Mouse (Mus musculus) forebrain, postnatal 0 days (tissue): ENCODE results near the gene Trpv4. TPM values are rescaled to one million over a fixed set of nuclear protein-coding genes. Genes with fewer than 3 reads are reported as not detected.

Experiments
- ATAC-seq: fragments of 200-750 bp; cut with Nextera tagmentation; 2 replicates; pipeline ENCODE4 v1.8.0; 2017; ENCODE audit warnings: mild to moderate bottlenecking, moderate library complexity
- DNase-seq: peaks from one replicate; pipeline ENCODE4 v3.0.0-alpha.2; 2015
- H3K27ac ChIP-seq: fragments of 300-500 bp; sonication (generic); 2 replicates; pipeline ENCODE4 v1.5.1; 2014; ENCODE audit warnings: low read depth, mild to moderate bottlenecking, antibody characterized with exemption, low read length, moderate library complexity, mixed read lengths
- H3K27me3 ChIP-seq: fragments of 300-500 bp; sonication (generic); 2 replicates; pipeline ENCODE4 v1.6.1; 2014; ENCODE audit warnings: mild to moderate bottlenecking, low read length, mixed read lengths; ENCODE audit not compliant: insufficient read depth
- H3K36me3 ChIP-seq: fragments of 300-500 bp; sonication (generic); 2 replicates; pipeline ENCODE4 v1.6.1; 2014; ENCODE audit warnings: mild to moderate bottlenecking, moderate library complexity; ENCODE audit not compliant: insufficient read depth
- H3K4me1 ChIP-seq: fragments of 300-500 bp; sonication (generic); 2 replicates; pipeline ENCODE4 v1.6.1; 2014; ENCODE audit warnings: antibody characterized with exemption; ENCODE audit not compliant: insufficient read depth
- H3K4me2 ChIP-seq: fragments of 300-500 bp; sonication (generic); 2 replicates; pipeline ENCODE4 v1.6.1; 2014; ENCODE audit warnings: low read depth, mild to moderate bottlenecking, moderate library complexity
- H3K4me3 ChIP-seq: fragments of 300-500 bp; sonication (generic); 2 replicates; pipeline ENCODE4 v1.5.1; 2014; ENCODE audit warnings: low read depth, low read length, mixed read lengths
- H3K9ac ChIP-seq: fragments of 300-500 bp; sonication (generic); 2 replicates; pipeline ENCODE4 v1.6.1; 2014; ENCODE audit warnings: mild to moderate bottlenecking
- H3K9me3 ChIP-seq: fragments of 300-500 bp; sonication (generic); 2 replicates; pipeline ENCODE4 v1.6.1; 2016; ENCODE audit warnings: low read length
- CTCF ChIP-seq: sonication (generic); IDR thresholded peaks from 2 replicates; pipeline ENCODE4 v1.5.1; 2016; ENCODE audit warnings: antibody characterized with exemption, control low read depth, low read depth
- WGBS: fragments of 180-500 bp; shearing (Covaris S2); extraction: QIAGEN DNeasy Blood & Tissue Kit; methylation state at CpG from one replicate; pipeline ENCODE4 v1.1.7; 2014; 5-methylcytosine and 5-hydroxymethylcytosine counted together
- polyA plus RNA-seq: library from polyadenylated mRNA; unstranded; fragments of >200 nt; fragmentation: Nextera tagmentation; extraction: Ambion mirVana; gene quantifications from 2 replicates; pipeline ENCODE4 v1.2.1, GENCODE M21; 2015
- total RNA-seq: library from RNA; depleted of rRNA; stranded (reverse); fragments of >200 nt; gene quantifications from 2 replicates; pipeline ENCODE4 v1.2.3, GENCODE M21; 2014

Gene Trpv4
- total and polyA plus RNA-seq, 2 experiments from 2014 or later: 0.81 to 2.4 TPM

DNA sequence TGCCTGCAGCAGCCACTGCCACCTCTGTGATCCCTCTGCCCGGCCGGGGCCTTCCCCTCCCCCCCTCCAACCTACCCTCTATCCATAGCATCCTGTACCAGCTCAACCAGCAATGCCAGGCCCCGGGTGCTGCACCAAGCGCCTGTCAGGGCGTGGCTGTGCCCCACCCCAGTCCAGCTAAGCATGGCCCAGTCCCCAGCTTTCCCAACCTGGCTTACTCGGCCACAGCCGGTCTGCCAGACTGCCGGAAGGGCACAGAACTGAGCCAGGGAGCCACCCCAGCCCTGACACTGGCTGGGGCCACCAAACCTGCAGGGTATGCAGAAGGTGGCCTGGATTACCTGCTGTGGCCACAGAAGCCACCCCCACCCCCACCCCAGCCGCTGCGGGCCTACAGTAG is 47.0 kb downstream of the Trpv4 start:
- Histone ChIP-seq H3K4me2 (no peak overlapping the region), H3K4me1 (peaks cover 10% of the 10 kb centered on the region), H3K27ac (no peak overlapping the region), H3K27me3 (peaks cover 8% of the 10 kb centered on the region; the same call in 1 of the 2 replicates), H3K9me3 (no peaks in the 10 kb centered on the region), H3K4me3 (no peak overlapping the region), H3K36me3 (no peaks in the 10 kb centered on the region; the same call in 1 of the 2 replicates), H3K9ac (no peak overlapping the region)
- WGBS: 90% methylated on average over 10 of the region's 10 CpGs
- no peak for TF ChIP-seq CTCF
- ATAC-seq: no peak
- DNase-seq: no peak

GRCm38 (mm10) chr5:114608516-114608915 is 49.7 kb downstream of the Trpv4 start:
- Histone ChIP-seq H3K27ac (no peak overlapping the region), H3K27me3 (peaks cover 11% of the 10 kb centered on the region), H3K4me1 (peaks cover 15% of the 10 kb centered on the region), H3K4me3 (no peak overlapping the region), H3K9me3 (no peaks in the 10 kb centered on the region), H3K9ac (no peak overlapping the region), H3K4me2 (no peak overlapping the region; the same call in 1 of the 2 replicates), H3K36me3 (no peaks in the 10 kb centered on the region; the same call in 1 of the 2 replicates)
- DNase-seq (peak; percentile 90), ATAC-seq (peak; percentile 61)
- 6% methylated on average over 12 of the region's 12 CpGs for WGBS
- TF ChIP-seq CTCF: peak; percentile 98

GRCm38 (mm10) chr5:114607651-114608050 is 50.6 kb downstream of the Trpv4 start:
- peak; percentile 40 for ATAC-seq
- no peak overlapping the region for H3K9ac ChIP-seq
- peak; percentile 86 for DNase-seq
- no peak overlapping the region for H3K4me2 ChIP-seq
- peaks cover 11% of the 10 kb centered on the region for H3K27me3 ChIP-seq
- no peaks in the 10 kb centered on the region; the same call in 1 of the 2 replicates for H3K36me3 ChIP-seq
- no peak overlapping the region for H3K27ac ChIP-seq
- no peak for TF ChIP-seq CTCF
- WGBS: 15% methylated on average over 8 of the region's 8 CpGs
- peaks cover 15% of the 10 kb centered on the region for H3K4me1 ChIP-seq
- no peak overlapping the region for H3K4me3 ChIP-seq
- no peaks in the 10 kb centered on the region for H3K9me3 ChIP-seq

- Histone ChIP-seq H3K9ac (no peak overlapping the region), H3K4me1 (peaks cover 15% of the 10 kb centered on the region), H3K27ac (no peak overlapping the region), H3K27me3 (peaks cover 11% of the 10 kb centered on the region), H3K4me3 (no peak overlapping the region), H3K9me3 (no peaks in the 10 kb centered on the region), H3K36me3 (no peaks in the 10 kb centered on the region; the same call in 1 of the 2 replicates), H3K4me2 (no peak overlapping the region)
- ATAC-seq: no peak
- TF ChIP-seq CTCF: no peak
- 75% methylated on average over 6 of the region's 6 CpGs for WGBS
- DNase-seq: no peak
These were observed 52.2 kb downstream of the Trpv4 start for GRCm38 (mm10) chr5:114605981-114606380.

DNA sequence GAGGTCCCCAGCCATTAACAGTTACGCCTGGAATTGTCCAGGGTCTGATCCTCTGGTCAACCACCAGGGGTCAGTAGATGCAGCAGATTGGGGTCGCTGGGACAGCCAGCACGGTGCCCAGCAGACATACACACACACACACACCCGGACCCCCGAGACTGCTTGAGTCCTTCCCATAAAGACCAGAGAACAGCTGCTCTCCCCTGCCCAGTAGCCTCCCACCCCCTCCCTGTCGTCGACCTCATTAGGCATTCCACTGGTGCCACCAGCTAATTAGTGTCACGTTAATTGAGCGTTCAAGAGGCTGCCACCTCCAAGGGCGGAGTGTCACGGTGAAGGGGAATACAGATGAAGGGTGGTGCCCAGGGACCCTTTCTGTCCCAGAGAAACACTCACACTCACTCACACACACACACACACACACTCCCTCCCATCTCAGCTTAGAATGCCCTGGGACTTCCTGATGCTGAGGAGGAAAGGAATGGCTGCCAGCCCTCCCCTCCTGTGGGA is 53.4 kb downstream of the Trpv4 start:
- TF ChIP-seq CTCF: peak; percentile 62
- WGBS: 7% methylated on average over 11 of the region's 11 CpGs
- H3K4me3 ChIP-seq: no peak overlapping the region
- H3K9me3 ChIP-seq: no peaks in the 10 kb centered on the region
- H3K9ac ChIP-seq: no peak overlapping the region
- no peaks in the 10 kb centered on the region for H3K36me3 ChIP-seq
- ATAC-seq (peak; percentile 42), DNase-seq (no peak)
- H3K27me3 ChIP-seq: peaks cover 11% of the 10 kb centered on the region; the same call in 1 of the 2 replicates
- H3K4me2 ChIP-seq: no peak overlapping the region
- peaks cover 15% of the 10 kb centered on the region for H3K4me1 ChIP-seq
- H3K27ac ChIP-seq: no peak overlapping the region

- ATAC-seq (no peak), DNase-seq (no peak)
- H3K36me3 ChIP-seq: no peaks in the 10 kb centered on the region
- H3K9me3 ChIP-seq: no peaks in the 10 kb centered on the region
- WGBS: 80% methylated on average over 5 of the region's 5 CpGs
- peaks cover 11% of the 10 kb centered on the region; the same call in 1 of the 2 replicates for H3K27me3 ChIP-seq
- H3K4me1 ChIP-seq: peaks cover 15% of the 10 kb centered on the region
- H3K4me2 ChIP-seq: no peak overlapping the region
- H3K27ac ChIP-seq: no peak overlapping the region
- H3K9ac ChIP-seq: no peak overlapping the region
- peak; percentile 49 for TF ChIP-seq CTCF
- H3K4me3 ChIP-seq: no peak overlapping the region
These were observed 54.2 kb downstream of the Trpv4 start for GRCm38 (mm10) chr5:114603975-114604374.

DNA sequence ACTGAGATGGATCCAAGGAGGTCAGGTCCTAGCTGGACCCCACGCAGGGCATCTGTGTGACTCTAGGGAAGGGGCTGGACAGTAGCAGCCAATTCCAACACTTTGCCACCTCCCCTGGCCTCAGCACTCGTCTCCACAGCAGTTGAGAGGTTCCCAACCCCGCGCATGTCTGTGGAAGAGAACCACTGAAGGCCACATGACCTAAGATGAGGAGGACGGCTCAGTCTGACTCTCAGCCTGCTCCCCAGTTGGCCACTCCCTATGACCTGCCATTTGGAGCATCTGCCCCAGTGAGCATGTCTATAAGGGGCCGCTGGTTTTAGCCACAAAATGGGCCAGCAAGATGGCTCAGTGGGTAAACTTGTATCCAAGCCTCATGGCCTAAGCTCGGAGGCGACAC is 56.2 kb downstream of the Trpv4 start:
- H3K27me3 ChIP-seq: peaks cover 11% of the 10 kb centered on the region; the same call in 1 of the 2 replicates
- DNase-seq (no peak), ATAC-seq (no peak)
- H3K4me2 ChIP-seq: no peak overlapping the region
- no peak overlapping the region for H3K27ac ChIP-seq
- H3K4me1 ChIP-seq: 0 out of 2 replicates have a peak, but pooled peaks cover 5% of the 10 kb centered on the region
- no peaks in the 10 kb centered on the region for H3K36me3 ChIP-seq
- no peak overlapping the region for H3K4me3 ChIP-seq
- no peak for TF ChIP-seq CTCF
- 90% methylated on average over 8 of the region's 8 CpGs for WGBS
- H3K9ac ChIP-seq: no peak overlapping the region
- H3K9me3 ChIP-seq: no peaks in the 10 kb centered on the region
